In genomic region chr12:11456213-11456612, GRCm38 (mm10) we compare ENCODE assay signal across 7 mouse cellular contexts. TPM values are rescaled to one million over a fixed set of nuclear protein-coding genes. Genes with fewer than 3 reads are reported as not detected.
DNase-seq lines count a peak whose midpoint lies in the region; ATAC-seq lines count a peak whose summit lies in the region.

No protein-coding gene starts in this region.

- no peak overlapping the region for H3K27ac ChIP-seq in lung, embryonic 16.5 days (ENCODE audit: low read length)
- no peak overlapping the region for H3K27ac ChIP-seq in forebrain, embryonic 14.5 days (ENCODE audit: low read depth, low read length)
- no peak overlapping the region for H3K27ac ChIP-seq in limb, embryonic 13.5 days
- no peak overlapping the region for H3K27ac ChIP-seq in stomach, embryonic 15.5 days

- H3K4me2 ChIP-seq in lung, embryonic 16.5 days (ENCODE audit: low read depth, low read length) = peak overlapping the region; percentile 97
- peak overlapping the region; percentile 74 for H3K4me2 ChIP-seq in forebrain, embryonic 14.5 days (ENCODE audit: low read length)
- H3K4me2 ChIP-seq in limb, embryonic 13.5 days (replicated peaks) = peak overlapping the region; percentile 93
- H3K4me2 ChIP-seq in stomach, embryonic 15.5 days = peak overlapping the region; percentile 98

- H3K36me3 ChIP-seq in lung, embryonic 16.5 days (ENCODE audit: control insufficient read depth, insufficient read depth, low read length) = no peaks in the 10 kb centered on the region
- H3K36me3 ChIP-seq in forebrain, embryonic 14.5 days (ENCODE audit: control insufficient read depth, insufficient read depth, low read length) = no peaks in the 10 kb centered on the region
- no peaks in the 10 kb centered on the region for H3K36me3 ChIP-seq in limb, embryonic 13.5 days
- H3K36me3 ChIP-seq in stomach, embryonic 15.5 days = no peaks in the 10 kb centered on the region

- peak overlapping the region; percentile 62 for H3K4me3 ChIP-seq in lung, embryonic 16.5 days (ENCODE audit: low read length)
- peak overlapping the region; percentile 53 for H3K4me3 ChIP-seq in forebrain, embryonic 14.5 days (ENCODE audit: low read depth, low read length)
- H3K4me3 ChIP-seq in limb, embryonic 13.5 days = peak overlapping the region; percentile 59
- H3K4me3 ChIP-seq in stomach, embryonic 15.5 days (replicated peaks) = peak overlapping the region; percentile 54

- ATAC-seq in lung, embryonic 16.5 days (ENCODE audit: low read depth) = no peak; the same call in 1 of the 2 replicates
- ATAC-seq in forebrain, embryonic 14.5 days = no peak
- ATAC-seq in limb, embryonic 13.5 days (ENCODE audit: low FRiP score, low read depth) = no peak
- ATAC-seq in stomach, embryonic 15.5 days (ENCODE audit: insufficient read depth, low FRiP score, low read depth) = peak; percentile 55; the same call in 1 of the 2 replicates

- DNase-seq in lung, postnatal 10 days = no peak
- no peak for DNase-seq in forebrain, embryonic 14.5 days (ENCODE audit: low spot score)
- no peak for DNase-seq in lung, postnatal 36 days
- DNase-seq in cerebellum, adult 11-12 months = no peak

- H3K4me1 ChIP-seq in lung, embryonic 16.5 days (replicated peaks; ENCODE audit: control insufficient read depth, insufficient read depth, low read length) = peaks cover 4% of the 10 kb centered on the region
- H3K4me1 ChIP-seq in forebrain, embryonic 14.5 days (ENCODE audit: control insufficient read depth, insufficient read depth, low read length) = no peaks in the 10 kb centered on the region
- 0 out of 2 replicates have a peak, but pooled peaks cover 5% of the 10 kb centered on the region for H3K4me1 ChIP-seq in limb, embryonic 13.5 days
- H3K4me1 ChIP-seq in stomach, embryonic 15.5 days = peaks cover 4% of the 10 kb centered on the region; the same call in 1 of the 2 replicates

- WGBS in lung, embryonic 16.5 days = 3% methylated on average over 11 of the region's 11 CpGs
- WGBS in forebrain, embryonic 14.5 days = 4% methylated on average over 11 of the region's 11 CpGs
- 4% methylated on average over 11 of the region's 11 CpGs for WGBS in limb, embryonic 13.5 days
- WGBS in stomach, embryonic 15.5 days = 4% methylated on average over 11 of the region's 11 CpGs

- H3K9me3 ChIP-seq in lung, embryonic 16.5 days (ENCODE audit: control insufficient read depth, low read length) = no peaks in the 10 kb centered on the region
- H3K9me3 ChIP-seq in forebrain, embryonic 14.5 days (replicated peaks; ENCODE audit: control insufficient read depth, low read length) = no peaks in the 10 kb centered on the region
- no peaks in the 10 kb centered on the region for H3K9me3 ChIP-seq in limb, embryonic 13.5 days
- no peaks in the 10 kb centered on the region for H3K9me3 ChIP-seq in stomach, embryonic 15.5 days

- H3K9ac ChIP-seq in lung, embryonic 16.5 days (ENCODE audit: low read length) = peak overlapping the region; percentile 65
- H3K9ac ChIP-seq in forebrain, embryonic 14.5 days (ENCODE audit: low read length) = peak overlapping the region; percentile 64
- peak overlapping the region; percentile 70 for H3K9ac ChIP-seq in limb, embryonic 13.5 days
- peak overlapping the region; percentile 37 for H3K9ac ChIP-seq in stomach, embryonic 15.5 days

- peaks cover 6% of the 10 kb centered on the region; the same call in 1 of the 2 replicates for H3K27me3 ChIP-seq in lung, embryonic 16.5 days (ENCODE audit: control insufficient read depth, insufficient read depth, low read depth, low read length)
- H3K27me3 ChIP-seq in forebrain, embryonic 14.5 days (replicated peaks; ENCODE audit: control insufficient read depth, insufficient read depth, low read length) = no peaks in the 10 kb centered on the region
- peaks cover 9% of the 10 kb centered on the region for H3K27me3 ChIP-seq in limb, embryonic 13.5 days
- H3K27me3 ChIP-seq in stomach, embryonic 15.5 days (replicated peaks) = no peaks in the 10 kb centered on the region

RNA-seq across cellular contexts. Expression of gene Rad51ap2, which starts 0.3 kb away (rescaled TPM):
- polyA plus RNA-seq in lung, embryonic 16.5 days (2015; fragmentation: Nextera tagmentation; extraction: Ambion mirVana) = 0.54 and 0.65 TPM in 2 replicates
- polyA plus RNA-seq in forebrain, embryonic 14.5 days (2014; fragmentation: Nextera tagmentation; extraction: Ambion mirVana) = 0.09 and 0.15 TPM in 2 replicates
- 0.39 and 0.49 TPM in 2 replicates for polyA plus RNA-seq in limb, embryonic 13.5 days (2015; fragmentation: Nextera tagmentation; extraction: Ambion mirVana)
- 0.26 and 0.34 TPM in 2 replicates for polyA plus RNA-seq in stomach, embryonic 15.5 days (2015; fragmentation: Nextera tagmentation; extraction: Ambion mirVana)

RNA-seq across cellular contexts. Expression of gene Vsnl1, which starts 19.8 kb away (rescaled TPM):
- 5.5 and 7.1 TPM in 2 replicates for polyA plus RNA-seq in lung, embryonic 16.5 days (2015; fragmentation: Nextera tagmentation; extraction: Ambion mirVana)
- polyA plus RNA-seq in forebrain, embryonic 14.5 days (2014; fragmentation: Nextera tagmentation; extraction: Ambion mirVana) = 12.8 and 19.7 TPM in 2 replicates
- 1.8 and 2.4 TPM in 2 replicates for polyA plus RNA-seq in limb, embryonic 13.5 days (2015; fragmentation: Nextera tagmentation; extraction: Ambion mirVana)
- 0.88 and 0.92 TPM in 2 replicates for polyA plus RNA-seq in stomach, embryonic 15.5 days (2015; fragmentation: Nextera tagmentation; extraction: Ambion mirVana)
